Mouse (Mus musculus): ENCODE results near the gene Foxr1. TPM values are rescaled to one million over a fixed set of nuclear protein-coding genes. Genes with fewer than 3 reads are reported as not detected.
A peak's percentile ranks its signal among the peaks of the same experiment; 100 is the strongest.
"Not testable (repeated sequence)": the region's sequence is repeated elsewhere in the genome, so short reads cannot be mapped to it uniquely, and the experiment has no call there.

Foxr1 gene
- total RNA-seq, 2 experiments from 2014 or later: not detected

GRCm38 (mm10) chr9:44418519-44419385 lies 22.2 kb downstream of the Foxr1 start, which contains the start of gene Ccdc84:
Ccdc84 (minus strand) TSS chr9:44418569.
- intact Hi-C loops (cut with DNase I): no loop called here
- no peak for DNase-seq

DNA sequence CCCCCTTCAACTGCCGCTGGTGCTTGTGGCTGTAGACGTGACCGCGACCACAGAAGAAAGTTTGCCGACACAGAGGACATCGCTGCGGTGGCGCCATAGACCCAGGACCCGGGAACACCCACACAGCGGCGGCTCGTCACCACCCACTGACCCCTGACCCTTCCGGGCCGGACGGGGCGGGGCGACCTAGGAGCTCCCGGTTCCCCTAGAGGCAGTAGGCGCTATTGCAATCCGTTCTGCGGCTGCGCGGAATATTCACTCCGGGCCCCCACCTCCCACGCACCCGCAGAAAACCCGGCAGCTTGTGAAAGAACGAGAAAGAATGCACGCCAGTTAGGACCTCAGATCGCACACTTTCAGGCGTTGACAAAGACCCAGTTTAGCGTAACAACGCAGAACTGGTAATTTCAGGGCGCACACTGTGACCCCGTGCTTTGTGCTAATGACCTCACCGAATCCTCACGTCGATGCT lies 23.0 kb downstream of the Foxr1 start:
- peak; percentile 95 to 98 for DNase-seq
- intact Hi-C loops (cut with DNase I): no loop called here

- intact Hi-C loops (cut with DNase I): no loop called here
- DNase-seq: no peak
These were observed 23.6 kb downstream of the Foxr1 start for GRCm38 (mm10) chr9:44417156-44417891.

DNA sequence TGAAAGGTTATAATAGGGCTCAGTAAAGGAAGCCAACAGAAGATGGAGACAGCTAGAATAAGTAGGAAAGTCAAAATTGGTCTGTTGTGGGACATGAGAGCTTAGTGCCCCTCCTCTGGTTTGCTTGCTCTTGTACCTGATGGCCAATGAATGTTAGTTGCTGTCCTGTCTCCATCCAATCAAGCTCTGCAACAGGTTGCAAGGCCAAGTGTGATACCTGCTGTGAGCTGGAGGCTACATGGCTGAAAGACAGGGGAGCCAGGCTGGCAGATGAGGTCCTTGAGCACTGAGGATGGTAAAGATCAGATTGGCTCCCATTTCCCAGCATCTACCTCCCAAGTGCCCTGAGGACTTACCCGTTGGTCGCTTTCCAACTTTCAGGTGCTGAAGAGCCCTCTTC lies 28.2 kb downstream of the Foxr1 start:
- intact Hi-C loops (cut with DNase I): no loop called here
- no peak for DNase-seq

GRCm38 (mm10) chr9:44412306-44412705 lies 28.6 kb downstream of the Foxr1 start:
- intact Hi-C loops (cut with DNase I): no loop called here

DNA sequence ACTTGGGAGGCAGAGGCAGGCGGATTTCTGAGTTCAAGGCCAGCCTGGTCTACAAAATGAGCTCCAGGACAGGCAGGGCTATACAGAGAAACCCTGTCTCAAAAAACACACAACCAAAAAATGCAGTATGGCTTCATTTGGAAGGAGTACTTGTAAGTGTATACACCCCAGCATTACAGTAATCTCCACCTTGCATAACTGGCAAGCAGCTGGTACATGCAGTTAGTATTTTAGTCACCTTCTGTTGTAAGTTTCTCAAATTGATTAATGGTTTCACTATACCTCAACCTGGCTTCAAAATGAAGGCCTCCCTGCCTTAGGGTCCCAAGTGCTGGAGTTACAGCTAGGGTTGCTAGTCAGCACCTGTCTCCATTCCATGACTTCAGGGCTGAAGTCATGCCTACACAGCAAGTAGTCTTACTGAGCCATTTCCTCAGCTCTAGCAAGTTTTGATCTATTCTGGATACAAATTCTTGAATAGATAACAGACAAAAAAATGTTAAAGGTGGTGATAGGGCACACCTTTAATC lies 29.3 kb downstream of the Foxr1 start:
- intact Hi-C loops (cut with DNase I): no loop called here
- DNase-seq: no peak

More at GRCm38 (mm10) chr9:44412306-44412705, 28.6 kb downstream of the Foxr1 start:
- DNase-seq: no peak

DNA sequence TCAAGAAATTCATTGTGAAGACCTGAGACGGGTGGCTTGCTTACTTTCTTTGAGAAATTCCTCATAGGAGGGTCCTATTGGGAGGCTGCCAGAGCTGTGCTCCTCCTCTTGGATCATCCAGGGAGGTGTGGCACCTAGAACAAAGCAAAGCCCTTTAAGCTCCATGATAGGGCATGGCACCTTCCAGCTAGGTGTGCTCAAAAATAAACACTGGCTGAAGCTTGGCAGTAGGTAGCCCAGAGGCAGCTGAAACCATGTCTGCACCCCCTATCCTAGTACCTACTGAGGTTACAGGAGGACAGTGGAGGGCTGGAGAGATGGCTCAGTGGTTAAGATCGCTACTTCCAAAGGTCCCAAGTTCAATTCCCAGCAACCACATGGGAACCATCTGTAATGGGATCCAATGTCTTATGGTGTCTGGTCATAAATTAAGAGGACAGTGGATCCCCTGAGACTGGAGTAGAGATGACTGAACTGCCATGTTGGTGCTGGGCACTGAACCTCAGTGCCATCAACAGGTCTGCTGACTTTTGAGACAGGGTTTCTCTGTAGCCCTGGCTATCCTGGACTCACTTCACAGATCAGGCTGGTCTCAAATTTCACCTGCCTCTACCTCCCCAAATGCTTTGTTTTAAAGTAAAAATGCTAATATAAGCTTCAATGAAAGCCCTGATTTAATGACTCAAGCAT lies 30.1 kb downstream of the Foxr1 start:
- DNase-seq: no peak
- intact Hi-C loops (cut with DNase I): no loop called here

GRCm38 (mm10) chr9:44408693-44409092 lies 32.2 kb downstream of the Foxr1 start:
- intact Hi-C loops (cut with DNase I); DNase-seq: not testable (repeated sequence)

- intact Hi-C loops (cut with DNase I): no loop called here
- no peak for DNase-seq
These were observed 33.2 kb downstream of the Foxr1 start for GRCm38 (mm10) chr9:44407752-44408097.

DNA sequence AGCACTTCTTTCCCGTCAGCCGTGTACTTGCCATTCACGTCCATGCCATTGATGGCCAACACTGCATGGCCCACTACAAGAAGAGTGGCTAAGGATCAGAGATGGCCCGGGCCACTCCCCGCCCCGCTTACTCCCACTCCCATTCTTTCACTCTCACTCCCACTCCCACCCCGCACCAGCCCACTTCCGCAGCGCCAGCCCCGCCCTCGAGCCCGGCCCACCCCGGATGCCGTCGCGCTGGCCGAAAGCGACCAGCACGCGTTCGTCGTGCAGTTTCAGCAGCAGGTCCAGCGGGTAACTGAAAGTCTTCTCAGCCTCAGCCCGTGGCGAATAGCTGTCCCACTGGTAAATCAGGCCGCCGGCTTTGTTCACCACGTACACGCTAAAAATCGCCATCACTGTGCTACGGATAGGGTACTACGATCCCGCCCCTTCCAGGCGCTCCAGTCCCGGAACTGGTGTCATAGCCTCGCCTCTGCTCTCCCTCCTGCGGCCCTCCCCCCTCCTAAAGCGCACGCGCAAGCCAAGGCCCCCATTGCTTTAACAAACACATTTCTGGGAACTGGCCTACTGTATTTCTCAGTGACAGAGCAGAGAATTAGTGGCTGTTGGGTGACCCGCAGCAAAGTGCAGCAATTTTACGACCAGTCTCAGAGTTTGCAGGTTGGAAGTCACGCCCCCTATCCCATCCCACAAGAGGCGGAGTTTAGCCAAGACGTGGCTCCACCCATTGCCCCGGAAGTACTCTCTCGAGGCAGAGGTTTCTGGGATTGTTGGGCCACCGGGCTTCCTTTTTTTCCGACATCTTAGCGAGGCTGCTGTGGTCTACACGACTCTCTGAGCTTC lies 33.8 kb downstream of the Foxr1 start, which contains the start of the genes Rps25 and Trappc4:
Gene Rps25 (plus strand): TSS at position 234 of the 846 bp plus-strand sequence.
Gene Trappc4 (minus strand): TSS at position 695 of the 846 bp plus-strand sequence.
- intact Hi-C loops (cut with DNase I): no loop called here
- peak; percentile 89 to 93 for DNase-seq

DNA sequence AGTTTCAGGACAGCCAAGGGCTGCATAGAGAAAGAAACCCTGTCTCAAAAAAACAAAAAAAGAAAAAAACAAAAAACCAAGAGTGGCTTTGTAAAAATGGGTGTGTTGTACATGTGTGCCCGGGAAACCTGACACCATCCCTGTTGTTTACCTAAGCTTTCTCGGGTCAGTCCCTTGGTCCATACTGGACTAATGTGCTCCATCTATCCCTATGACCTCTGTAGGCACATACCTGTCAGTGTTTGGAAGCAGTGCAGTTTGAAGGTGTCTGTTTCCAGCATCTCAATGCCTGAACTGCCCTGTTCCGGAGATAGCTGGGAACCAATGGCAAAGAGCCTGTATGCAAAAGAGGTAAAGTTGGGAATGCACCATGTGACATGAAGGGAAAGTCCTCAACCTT lies 35.9 kb downstream of the Foxr1 start:
- intact Hi-C loops (cut with DNase I): no loop called here
- no peak for DNase-seq

DNA sequence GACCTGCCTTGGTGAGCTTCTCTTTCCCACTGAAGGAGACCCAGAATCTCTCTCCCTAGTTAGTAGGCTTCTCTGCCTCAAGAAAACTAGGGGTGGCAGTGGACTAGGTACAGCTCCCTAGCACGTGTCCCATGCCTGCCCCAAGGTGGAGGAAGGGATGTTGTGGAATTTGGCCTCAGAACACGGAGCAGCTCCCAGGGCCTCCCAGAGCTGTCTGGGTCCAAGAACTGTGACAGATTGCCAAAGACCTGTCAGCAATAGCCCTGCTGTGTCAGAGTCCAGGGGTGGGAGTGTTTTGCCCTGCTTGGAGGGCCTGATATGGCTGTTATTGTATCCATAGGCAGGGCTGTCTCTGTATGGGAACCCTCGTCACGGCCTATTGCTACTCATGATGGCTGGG lies 39.9 kb downstream of the Foxr1 start:
- intact Hi-C loops (cut with DNase I): no loop called here
- peak; percentile 43 to 64 for DNase-seq

DNA sequence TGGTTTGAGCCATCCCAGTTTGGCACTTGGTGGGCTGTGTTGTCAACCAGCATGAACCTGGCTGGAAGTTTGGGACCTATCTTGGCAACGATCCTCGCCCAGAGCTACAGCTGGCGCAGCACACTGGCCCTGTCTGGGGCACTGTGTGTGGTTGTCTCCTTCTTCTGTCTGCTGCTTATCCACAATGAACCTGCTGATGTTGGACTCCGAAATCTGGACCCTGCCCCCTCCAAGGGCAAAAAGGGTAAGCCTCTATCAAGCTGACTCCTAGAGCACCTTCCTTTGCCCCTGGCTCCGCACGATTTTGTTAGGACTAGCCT lies 41.2 kb downstream of the Foxr1 start:
- peak; percentile 35 to 49 for DNase-seq
- intact Hi-C loops (cut with DNase I): no loop called here

- intact Hi-C loops (cut with DNase I): no loop called here
- no peak for DNase-seq
These were observed 41.7 kb downstream of the Foxr1 start for GRCm38 (mm10) chr9:44399114-44399794.

DNA sequence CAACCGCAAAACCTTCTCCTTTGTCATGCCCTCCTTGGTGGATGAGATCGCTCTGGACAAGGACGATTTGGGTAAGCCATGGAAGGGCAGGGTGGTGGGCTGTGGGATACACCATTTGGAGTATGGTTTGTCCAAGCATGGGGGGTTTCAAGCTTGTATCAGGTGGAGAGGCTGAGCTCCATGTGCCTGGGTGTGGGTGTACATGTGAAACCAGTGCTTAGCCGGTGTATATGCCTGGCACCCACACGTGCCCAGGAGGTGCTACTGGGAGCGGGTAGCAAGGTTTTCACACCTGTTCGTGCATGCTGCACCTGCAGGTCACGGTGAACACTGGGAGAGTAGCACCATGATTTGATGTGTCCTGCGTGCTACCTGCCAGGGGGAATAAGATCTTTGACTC lies 42.4 kb downstream of the Foxr1 start:
- intact Hi-C loops (cut with DNase I): no loop called here

GRCm38 (mm10) chr9:44398087-44398486 lies 42.8 kb downstream of the Foxr1 start:
- intact Hi-C loops (cut with DNase I): no loop called here

More for the DNA sequence above, 42.4 kb downstream of the Foxr1 start:
- no peak for DNase-seq

DNA sequence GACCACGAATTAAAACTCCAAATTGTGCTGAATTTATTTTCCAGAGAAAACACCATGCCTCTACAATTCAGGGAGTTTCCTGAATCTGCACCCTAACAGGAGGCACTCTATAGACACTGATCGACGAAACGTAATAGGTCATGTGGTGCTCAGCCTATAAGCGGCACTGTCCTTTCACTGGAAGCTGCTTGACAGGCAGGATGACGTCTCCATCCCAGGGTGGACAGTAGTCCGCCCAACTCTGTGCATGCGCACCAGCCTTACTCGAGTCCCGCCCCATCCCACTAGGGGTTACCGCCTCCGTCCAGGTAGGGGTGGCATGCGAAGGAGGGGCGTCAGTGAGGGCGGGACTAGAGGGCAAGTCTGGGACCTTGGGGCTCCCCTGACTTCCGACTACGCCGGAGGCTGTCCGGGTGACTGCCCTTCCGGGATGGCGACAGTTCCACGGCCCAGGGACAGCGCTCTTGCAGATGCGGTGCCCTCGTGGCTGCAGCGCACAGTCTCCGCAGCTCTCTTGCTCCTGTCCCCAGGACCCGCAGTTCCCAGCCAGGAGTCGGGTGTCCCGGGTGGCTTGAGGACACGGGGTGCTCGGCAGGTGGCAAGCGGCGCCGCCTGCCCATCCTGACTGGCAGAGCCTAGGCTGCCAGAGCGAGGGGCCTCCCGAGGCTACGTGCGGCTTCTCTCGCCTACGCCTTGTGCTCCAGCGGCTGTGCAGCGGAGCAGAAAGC lies 44.1 kb downstream of the Foxr1 start, which contains the start of gene Slc37a4:
Gene Slc37a4 (plus strand): TSS at position 169 of the 728 bp plus-strand sequence.
- intact Hi-C loops (cut with DNase I): no loop called here
- DNase-seq: peak; percentile 90 to 91

More at GRCm38 (mm10) chr9:44398087-44398486, 42.8 kb downstream of the Foxr1 start:
- DNase-seq: no peak

DNA sequence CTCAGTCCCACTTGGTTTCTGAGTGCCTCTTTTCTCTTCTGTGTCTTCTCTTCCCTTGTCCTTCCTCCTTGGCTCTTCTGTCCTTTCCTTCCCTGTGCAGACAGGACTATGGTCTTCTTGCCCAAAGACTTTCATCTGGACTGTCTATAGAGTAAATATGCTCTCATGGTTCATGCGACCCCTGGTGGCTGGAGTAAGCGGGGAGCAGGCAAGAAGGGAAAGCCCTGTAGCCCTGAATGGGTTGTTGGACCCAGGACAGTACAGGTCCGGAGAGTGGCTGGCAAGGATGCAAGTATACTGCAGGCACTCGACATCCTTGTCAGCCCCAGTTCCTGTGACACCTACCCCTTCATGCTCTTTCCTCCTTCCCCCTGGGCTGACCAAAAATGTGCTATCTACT lies 49.5 kb downstream of the Foxr1 start:
- DNase-seq: peak; percentile 76 to 83
- intact Hi-C loops (cut with DNase I): loop anchor here (2.0 to 5.0 kb wide), 2 partner anchors 153 to 264 kb away; no protein-coding TSS in a partner anchor

All from heart, postnatal 14 days (tissue).